Mouse (Mus musculus): ENCODE measurements around the gene Zfp60.
"Not testable (repeated sequence)": the region's sequence is repeated elsewhere in the genome, so short reads cannot be mapped to it uniquely, and the experiment has no call there.

Gene Zfp60

GRCm38 (mm10) chr7:27793865-27794264 lies 62.7 kb downstream of the Zfp60 start:
- not testable (repeated sequence) for DNase-seq (ENCODE audit: low read depth, low spot score)

- no peak for DNase-seq (ENCODE audit: low read depth, low spot score)
Observed at GRCm38 (mm10) chr7:27794566-27794965, 63.4 kb downstream of the Zfp60 start.

- DNase-seq (ENCODE audit: low read depth, low spot score), result no peak
Observed at GRCm38 (mm10) chr7:27797906-27798811, 67.0 kb downstream of the Zfp60 start.

- peak; percentile 49 for DNase-seq (ENCODE audit: low read depth, low spot score)
Observed at GRCm38 (mm10) chr7:27801137-27801536, 69.9 kb downstream of the Zfp60 start.

GRCm38 (mm10) chr7:27802986-27803385 lies 71.8 kb downstream of the Zfp60 start:
- no peak for DNase-seq (ENCODE audit: low read depth, low spot score)
